Mouse (Mus musculus) forebrain, embryonic 15.5 days (tissue): ENCODE results near the gene Pi16. TPM values are rescaled to one million over a fixed set of nuclear protein-coding genes. Genes with fewer than 3 reads are reported as not detected.

ENCODE experiments used
- ATAC-seq: fragments of 200-750 bp; cut with Nextera tagmentation; replicated peaks from 2 replicates; pipeline ENCODE4 v1.8.0; 2017; ENCODE audit warnings: mild to moderate bottlenecking, moderate TSS enrichment, moderate library complexity
- H3K27ac ChIP-seq: fragments of 300-500 bp; sonication (generic); replicated peaks from 2 replicates; pipeline ENCODE4 v1.5.1; 2015; ENCODE audit warnings: mild to moderate bottlenecking, inconsistent platforms
- H3K27me3 ChIP-seq: fragments of 300-500 bp; sonication (generic); 2 replicates; pipeline ENCODE4 v1.6.1; 2015; ENCODE audit warnings: inconsistent platforms
- H3K36me3 ChIP-seq: fragments of 300-500 bp; sonication (generic); 2 replicates; pipeline ENCODE4 v1.6.1; 2015; ENCODE audit warnings: mild to moderate bottlenecking, inconsistent platforms
- H3K4me1 ChIP-seq: fragments of 300-500 bp; sonication (generic); 2 replicates; pipeline ENCODE4 v1.6.1; 2015; ENCODE audit warnings: inconsistent platforms
- H3K4me2 ChIP-seq: fragments of 300-500 bp; sonication (generic); replicated peaks from 2 replicates; pipeline ENCODE4 v1.6.1; 2015; ENCODE audit warnings: mild to moderate bottlenecking, inconsistent platforms
- H3K4me3 ChIP-seq: fragments of 300-500 bp; sonication (generic); 2 replicates; pipeline ENCODE4 v1.5.1; 2015; ENCODE audit warnings: mild to moderate bottlenecking, inconsistent platforms
- H3K9ac ChIP-seq: fragments of 300-500 bp; sonication (generic); replicated peaks from 2 replicates; pipeline ENCODE4 v1.6.1; 2015; ENCODE audit warnings: mild to moderate bottlenecking, inconsistent platforms
- H3K9me3 ChIP-seq: fragments of 300-500 bp; sonication (generic); 2 replicates; pipeline ENCODE4 v1.6.1; 2016; ENCODE audit warnings: inconsistent platforms
- WGBS: fragments of 180-500 bp; shearing (Covaris S2); methylation state at CpG from one replicate; pipeline ENCODE4 v1.1.7; 2015; ENCODE audit warnings: mixed read lengths; 5-methylcytosine and 5-hydroxymethylcytosine counted together
- polyA plus RNA-seq: library from polyadenylated mRNA; unstranded; fragments of >200 nt; fragmentation: Nextera tagmentation; extraction: Ambion mirVana; gene quantifications from 2 replicates; pipeline ENCODE4 v1.2.1, GENCODE M21; 2015

The Pi16 gene
- polyA plus RNA-seq, 1 experiment from 2014 or later = 1.8 TPM

- H3K4me2 ChIP-seq = no peak overlapping the region
- H3K9me3 ChIP-seq = no peaks in the 10 kb centered on the region
- H3K4me3 ChIP-seq = no peak overlapping the region
- no peak overlapping the region for H3K9ac ChIP-seq
- no peak for ATAC-seq
- no peak overlapping the region for H3K27ac ChIP-seq
- 62% methylated on average over 7 of the region's 7 CpGs for WGBS
- no peaks in the 10 kb centered on the region for H3K27me3 ChIP-seq
- no peaks in the 10 kb centered on the region for H3K4me1 ChIP-seq
- H3K36me3 ChIP-seq = peaks cover 11% of the 10 kb centered on the region
These were observed 11.6 kb upstream of the Pi16 start for GRCm38 (mm10) chr17:29305871-29306270.

- ATAC-seq = no peak
- Histone ChIP-seq H3K9me3 (no peaks in the 10 kb centered on the region), H3K4me1 (no peaks in the 10 kb centered on the region), H3K4me2 (no peak overlapping the region), H3K36me3 (no peaks in the 10 kb centered on the region), H3K9ac (no peak overlapping the region), H3K4me3 (no peak overlapping the region), H3K27me3 (no peaks in the 10 kb centered on the region), H3K27ac (no peak overlapping the region)
- 81% methylated on average over 21 of the region's 21 CpGs for WGBS
These were observed 7.3 kb upstream of the Pi16 start for GRCm38 (mm10) chr17:29310056-29310623.

GRCm38 (mm10) chr17:29311602-29312001 lies 5.9 kb upstream of the Pi16 start:
- Histone ChIP-seq H3K36me3 (no peaks in the 10 kb centered on the region), H3K27me3 (no peaks in the 10 kb centered on the region), H3K4me3 (no peak overlapping the region), H3K4me1 (no peaks in the 10 kb centered on the region), H3K9me3 (no peaks in the 10 kb centered on the region), H3K9ac (no peak overlapping the region), H3K27ac (no peak overlapping the region), H3K4me2 (no peak overlapping the region)
- ATAC-seq = no peak
- 89% methylated on average over 8 of the region's 8 CpGs for WGBS

GRCm38 (mm10) chr17:29312082-29312481 lies 5.4 kb upstream of the Pi16 start:
- no peaks in the 10 kb centered on the region for H3K9me3 ChIP-seq
- no peaks in the 10 kb centered on the region for H3K27me3 ChIP-seq
- WGBS = 90% methylated on average over 2 of the region's 2 CpGs
- no peak overlapping the region for H3K27ac ChIP-seq
- no peaks in the 10 kb centered on the region for H3K4me1 ChIP-seq
- no peaks in the 10 kb centered on the region for H3K36me3 ChIP-seq
- no peak overlapping the region for H3K4me2 ChIP-seq
- ATAC-seq = no peak
- no peak overlapping the region for H3K4me3 ChIP-seq
- H3K9ac ChIP-seq = no peak overlapping the region

GRCm38 (mm10) chr17:29313300-29313699 lies 4.2 kb upstream of the Pi16 start:
- H3K9me3 ChIP-seq = no peaks in the 10 kb centered on the region
- ATAC-seq = no peak
- H3K4me3 ChIP-seq = no peak overlapping the region
- no peaks in the 10 kb centered on the region for H3K36me3 ChIP-seq
- H3K4me1 ChIP-seq = no peaks in the 10 kb centered on the region
- H3K27me3 ChIP-seq = no peaks in the 10 kb centered on the region
- H3K9ac ChIP-seq = no peak overlapping the region
- no peak overlapping the region for H3K4me2 ChIP-seq
- no peak overlapping the region for H3K27ac ChIP-seq

- no peak for ATAC-seq
- Histone ChIP-seq H3K4me3 (no peak overlapping the region), H3K27me3 (0 out of 2 replicates have a peak, but pooled peaks cover 2% of the 10 kb centered on the region), H3K9ac (no peak overlapping the region), H3K4me2 (no peak overlapping the region), H3K9me3 (no peaks in the 10 kb centered on the region), H3K4me1 (no peaks in the 10 kb centered on the region), H3K36me3 (no peaks in the 10 kb centered on the region), H3K27ac (no peak overlapping the region)
- WGBS = 48% methylated on average over 9 of the region's 9 CpGs
These were observed 1.6 kb upstream of the Pi16 start for GRCm38 (mm10) chr17:29315672-29316465.

GRCm38 (mm10) chr17:29316891-29317290 lies 589 bp upstream of the Pi16 start:
- no peak overlapping the region for H3K4me3 ChIP-seq
- no peak for ATAC-seq
- H3K27me3 ChIP-seq = 0 out of 2 replicates have a peak, but pooled peaks cover 12% of the 10 kb centered on the region
- no peak overlapping the region for H3K27ac ChIP-seq
- no peaks in the 10 kb centered on the region for H3K36me3 ChIP-seq
- H3K9me3 ChIP-seq = no peaks in the 10 kb centered on the region
- no peak overlapping the region for H3K9ac ChIP-seq
- 56% methylated on average over 3 of the region's 3 CpGs for WGBS
- no peak overlapping the region for H3K4me2 ChIP-seq
- H3K4me1 ChIP-seq = no peaks in the 10 kb centered on the region

GRCm38 (mm10) chr17:29318731-29319250 lies 1.3 kb downstream of the Pi16 start:
- H3K4me1 ChIP-seq = peaks cover 6% of the 10 kb centered on the region; the same call in 1 of the 2 replicates
- no peak overlapping the region for H3K4me3 ChIP-seq
- no peaks in the 10 kb centered on the region for H3K36me3 ChIP-seq
- peaks cover 20% of the 10 kb centered on the region; the same call in 1 of the 2 replicates for H3K27me3 ChIP-seq
- H3K4me2 ChIP-seq = no peak overlapping the region
- no peaks in the 10 kb centered on the region for H3K9me3 ChIP-seq
- no peak overlapping the region for H3K27ac ChIP-seq
- no peak overlapping the region for H3K9ac ChIP-seq
- ATAC-seq = no peak
- 37% methylated on average over 6 of the region's 6 CpGs for WGBS

- no peak overlapping the region for H3K4me2 ChIP-seq
- peaks cover 6% of the 10 kb centered on the region; the same call in 1 of the 2 replicates for H3K4me1 ChIP-seq
- no peaks in the 10 kb centered on the region for H3K9me3 ChIP-seq
- H3K9ac ChIP-seq = no peak overlapping the region
- no peak overlapping the region for H3K27ac ChIP-seq
- H3K27me3 ChIP-seq = peaks cover 20% of the 10 kb centered on the region; the same call in 1 of the 2 replicates
- no peaks in the 10 kb centered on the region for H3K36me3 ChIP-seq
- ATAC-seq = no peak
- 91% methylated on average over 7 of the region's 7 CpGs for WGBS
- H3K4me3 ChIP-seq = no peak overlapping the region
These were observed 2.0 kb downstream of the Pi16 start for GRCm38 (mm10) chr17:29319476-29319875.

- Histone ChIP-seq H3K4me1 (peaks cover 6% of the 10 kb centered on the region; the same call in 1 of the 2 replicates), H3K9me3 (no peaks in the 10 kb centered on the region), H3K27me3 (peaks cover 20% of the 10 kb centered on the region; the same call in 1 of the 2 replicates), H3K4me2 (no peak overlapping the region), H3K27ac (no peak overlapping the region), H3K4me3 (no peak overlapping the region), H3K9ac (no peak overlapping the region), H3K36me3 (no peaks in the 10 kb centered on the region)
- ATAC-seq = no peak
- WGBS = 78% methylated on average over 8 of the region's 8 CpGs
These were observed 2.6 kb downstream of the Pi16 start for GRCm38 (mm10) chr17:29319881-29320639.

GRCm38 (mm10) chr17:29321765-29322602 lies 4.5 kb downstream of the Pi16 start:
- no peak overlapping the region for H3K4me3 ChIP-seq
- WGBS = 22% methylated on average over 41 of the region's 41 CpGs
- no peaks in the 10 kb centered on the region for H3K36me3 ChIP-seq
- no peak overlapping the region for H3K4me2 ChIP-seq
- no peak for ATAC-seq
- H3K9ac ChIP-seq = no peak overlapping the region
- peaks cover 18% of the 10 kb centered on the region for H3K4me1 ChIP-seq
- H3K9me3 ChIP-seq = no peaks in the 10 kb centered on the region
- peaks cover 20% of the 10 kb centered on the region; the same call in 1 of the 2 replicates for H3K27me3 ChIP-seq
- H3K27ac ChIP-seq = no peak overlapping the region
